Mouse (Mus musculus) c-Kit-negative CD71-positive TER-119-positive erythroid progenitor cells, embryonic 14.5 days (primary cell): ENCODE results near the gene Tmem40.

Source experiments
- DNase-seq: peaks from one replicate; pipeline ENCODE4 v3.0.0-alpha.2; 2013; ENCODE audit warnings: low read depth, low spot score

The Tmem40 gene

DNA sequence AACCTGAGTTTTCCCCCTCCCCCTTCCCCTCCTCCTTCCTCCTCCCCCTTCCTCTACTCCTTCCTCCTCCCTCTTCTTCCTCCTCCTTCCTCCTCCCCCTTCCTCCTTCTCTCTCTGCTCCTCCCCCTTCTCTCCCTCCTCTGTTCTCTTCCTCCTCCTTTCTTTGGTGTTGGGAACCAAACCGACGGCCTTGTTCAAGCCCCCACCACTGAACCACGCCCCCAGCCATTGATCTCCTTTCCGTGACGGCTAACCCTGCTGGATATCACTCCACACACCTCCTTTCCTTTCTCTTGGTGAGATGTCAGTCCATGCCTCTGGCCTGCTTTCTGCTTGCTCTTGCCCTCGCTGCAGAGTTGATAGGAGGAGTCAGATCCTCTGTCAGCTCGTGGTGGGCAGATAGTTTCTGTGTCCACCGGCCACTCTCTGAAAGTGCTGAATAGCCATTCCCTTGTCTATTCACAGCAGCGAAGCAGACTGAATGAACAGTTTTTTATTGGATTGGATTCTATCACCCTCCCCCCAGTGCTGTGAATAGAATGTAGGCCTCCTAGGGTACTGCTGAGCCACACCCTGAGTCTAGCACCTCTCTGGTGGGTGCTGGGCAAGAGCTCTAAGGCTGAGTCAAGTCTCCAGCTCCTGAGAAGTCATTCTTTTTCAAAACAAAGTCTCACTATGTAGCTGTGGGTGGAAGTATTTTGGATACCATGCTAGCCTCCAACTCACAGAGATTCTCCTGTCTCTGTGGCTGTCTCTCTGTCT lies at the start of gene Tmem40:
Gene Tmem40, minus strand, starts transcription at position 416 of the 762 bp plus-strand sequence.
- no peak for DNase-seq

- DNase-seq = no peak
Measured at GRCm38 (mm10) chr6:115811606-115812005, 49.4 kb upstream of the Tmem40 start.

DNA sequence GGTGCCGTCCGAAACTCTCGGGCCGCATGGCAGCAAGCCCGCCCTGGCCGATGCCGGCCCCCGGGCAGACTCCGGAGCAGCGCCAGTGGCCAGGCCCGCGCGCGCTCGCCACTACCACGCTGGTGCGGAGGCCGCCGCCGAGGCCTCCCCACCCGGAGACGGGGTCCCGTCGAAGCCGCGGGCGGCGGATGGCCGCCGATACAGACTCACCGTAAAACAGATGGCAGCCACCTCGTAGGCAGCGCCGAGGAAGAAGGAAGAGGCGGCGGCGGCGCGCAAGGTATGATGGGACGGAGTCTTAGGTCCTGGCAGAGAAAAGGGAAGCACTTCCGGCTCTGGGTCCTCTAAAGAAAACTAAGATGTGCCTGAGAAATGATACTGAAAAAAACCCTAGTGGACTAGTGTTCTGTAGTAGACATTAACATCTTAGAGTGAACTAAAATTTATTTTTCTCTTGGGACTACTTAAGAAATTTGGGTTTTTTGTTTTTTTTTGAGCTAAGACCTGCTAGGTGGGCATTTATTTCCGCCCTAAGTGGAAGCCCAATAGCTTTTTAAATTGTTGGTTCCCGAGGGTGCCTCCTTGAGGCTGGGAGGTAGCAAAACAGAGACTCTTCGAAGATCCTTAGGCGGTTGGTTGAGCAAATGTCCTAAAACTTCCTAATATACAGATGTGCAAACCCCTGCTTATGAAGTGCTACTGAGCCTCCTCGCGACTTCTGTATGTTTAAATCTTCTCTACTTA lies 46.5 kb upstream of the Tmem40 start, which contains the start of gene Rpl32:
Gene Rpl32, minus strand, starts transcription at position 260 of the 744 bp plus-strand sequence.
- DNase-seq = peak; percentile 82

DNA sequence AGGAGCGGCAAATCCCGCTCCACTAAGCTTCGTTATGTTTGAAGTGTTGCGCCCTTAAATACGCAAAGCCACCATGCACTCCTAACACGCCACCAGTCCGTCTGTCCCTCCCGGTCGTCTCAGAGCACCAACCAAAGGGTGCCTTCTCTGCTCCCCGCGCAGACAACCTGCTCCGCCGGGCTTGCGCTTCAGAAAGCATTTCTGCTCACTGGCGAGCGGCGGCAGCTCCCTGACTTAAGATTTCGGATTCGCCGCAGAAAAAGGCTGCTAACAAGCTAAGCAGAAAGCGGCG lies 45.9 kb upstream of the Tmem40 start:
- DNase-seq = no peak

- DNase-seq = peak; percentile 4
Measured at GRCm38 (mm10) chr6:115807464-115808195, 45.4 kb upstream of the Tmem40 start.

GRCm38 (mm10) chr6:115804432-115805192 lies 42.4 kb upstream of the Tmem40 start:
- DNase-seq = no peak

GRCm38 (mm10) chr6:115803541-115804382 lies 41.6 kb upstream of the Tmem40 start:
- DNase-seq = no peak

DNA sequence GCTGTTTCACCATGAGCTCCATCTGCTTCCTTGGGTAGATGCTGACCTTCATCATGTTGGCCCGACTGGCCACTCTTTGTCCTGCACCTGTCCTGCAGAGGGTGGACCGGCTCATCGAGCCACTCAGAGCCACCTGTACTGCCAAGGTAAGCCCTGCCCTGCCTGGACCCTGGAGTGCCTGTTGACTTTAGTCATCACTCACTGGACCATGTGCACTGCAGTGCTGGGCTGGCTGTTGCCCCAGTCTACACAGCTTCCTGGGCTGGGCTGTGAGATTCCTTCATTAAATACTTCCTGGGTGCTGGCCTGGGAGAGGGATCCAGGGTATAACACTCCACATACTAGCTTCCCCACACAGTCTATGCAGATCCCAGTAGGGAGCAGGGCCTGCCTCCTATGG lies 39.6 kb upstream of the Tmem40 start:
- DNase-seq = no peak

DNA sequence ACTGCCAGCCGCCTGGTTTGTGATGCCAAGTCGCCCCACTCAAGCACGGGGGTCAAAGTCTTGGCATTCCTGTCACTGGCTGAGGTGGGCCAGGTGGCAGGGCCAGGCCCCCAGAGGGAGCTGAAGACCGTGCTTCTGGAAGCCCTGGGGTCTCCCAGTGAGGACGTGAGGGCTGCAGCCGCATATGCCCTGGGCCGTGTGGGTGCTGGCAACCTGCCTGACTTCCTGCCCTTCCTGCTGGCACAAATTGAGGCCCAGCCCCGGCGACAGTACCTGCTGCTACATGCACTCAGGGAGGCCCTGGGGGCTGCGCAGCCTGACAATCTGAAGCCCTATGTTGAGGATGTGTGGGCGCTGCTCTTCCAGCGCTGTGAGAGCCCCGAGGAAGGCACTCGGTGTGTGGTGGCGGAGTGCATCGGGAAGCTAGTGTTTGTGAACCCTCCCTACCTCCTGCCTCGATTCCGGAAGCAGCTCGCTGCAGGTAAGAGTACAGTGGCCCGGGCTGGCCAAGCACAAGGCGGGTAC lies 30.5 kb upstream of the Tmem40 start:
- DNase-seq = no peak

DNA sequence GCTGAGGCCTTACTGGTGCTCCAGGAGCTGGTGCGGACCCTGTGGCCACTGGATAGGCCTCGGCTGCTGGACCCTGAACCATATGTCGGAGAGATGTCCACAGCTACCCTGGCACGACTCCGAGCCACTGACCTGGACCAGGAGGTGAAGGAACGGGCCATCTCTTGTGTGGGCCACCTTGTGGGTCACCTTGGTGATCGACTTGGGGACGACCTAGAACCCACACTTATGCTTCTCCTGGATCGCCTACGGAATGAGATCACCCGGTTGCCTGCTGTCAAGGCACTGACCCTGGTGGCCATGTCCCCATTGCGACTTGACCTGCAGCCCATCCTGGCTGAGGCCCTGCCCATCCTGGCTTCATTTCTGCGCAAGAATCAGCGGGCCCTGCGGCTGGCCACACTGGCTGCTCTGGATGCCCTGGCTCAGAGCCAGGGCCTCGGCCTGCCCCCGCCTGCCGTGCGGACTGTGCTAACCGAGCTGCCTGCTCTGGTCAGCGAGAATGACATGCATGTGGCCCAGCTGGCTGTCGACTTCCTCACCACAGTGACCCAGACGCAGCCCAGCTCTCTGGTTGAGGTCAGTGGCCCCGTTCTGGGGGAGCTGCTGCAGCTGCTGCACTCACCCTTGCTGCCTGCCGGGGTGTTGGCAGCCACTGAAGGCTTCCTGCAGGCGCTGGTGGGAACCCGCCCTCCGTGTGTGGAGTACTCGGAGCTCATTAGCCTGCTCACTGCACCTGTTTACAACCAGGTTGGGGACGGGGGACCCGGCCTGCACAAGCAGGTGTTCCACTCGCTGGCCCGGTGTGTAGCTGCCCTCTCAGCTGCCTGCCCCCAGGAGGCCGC lies 29.9 kb upstream of the Tmem40 start:
- DNase-seq = no peak

DNA sequence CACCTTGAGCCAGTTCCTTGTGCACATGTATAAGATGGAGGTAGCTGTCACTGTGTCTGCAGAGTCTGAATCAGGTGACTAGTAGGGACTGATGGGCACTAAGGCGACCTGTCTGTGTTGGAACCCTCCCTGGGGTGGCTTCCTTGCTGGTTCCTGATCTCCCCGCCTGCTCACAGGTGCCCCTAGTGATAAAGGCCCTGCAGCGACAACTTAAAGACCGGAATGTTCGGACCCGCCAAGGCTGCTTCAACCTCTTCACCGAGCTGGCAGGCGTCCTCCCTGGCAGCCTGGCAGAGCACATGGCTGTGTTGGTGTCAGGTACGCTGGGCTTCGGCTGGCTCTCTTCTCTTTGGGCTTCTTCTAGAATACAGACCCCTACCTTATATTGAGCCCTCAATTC lies 28.8 kb upstream of the Tmem40 start:
- no peak for DNase-seq

GRCm38 (mm10) chr6:115782781-115783180 lies 20.6 kb upstream of the Tmem40 start:
- no peak for DNase-seq

DNA sequence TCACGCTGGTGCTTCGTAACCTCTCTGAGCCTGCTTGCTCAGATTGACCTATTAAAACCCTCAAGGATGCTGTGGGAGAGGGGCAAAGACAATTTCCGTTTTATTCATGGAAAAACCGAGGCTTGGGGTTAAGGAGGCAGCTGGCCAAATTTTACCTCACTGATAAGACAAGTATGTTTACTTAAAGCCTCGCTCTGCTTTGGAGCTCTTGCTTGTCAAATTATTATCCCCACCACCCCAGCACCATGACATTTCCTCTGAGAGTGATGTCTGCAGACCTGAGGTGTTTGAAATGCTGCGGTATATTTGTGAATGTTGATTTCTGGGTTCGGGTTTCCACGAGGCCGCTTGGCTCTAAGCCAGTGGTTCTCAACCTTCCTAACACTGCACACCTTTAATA lies 14.2 kb upstream of the Tmem40 start:
- no peak for DNase-seq

- no peak for DNase-seq
Measured at GRCm38 (mm10) chr6:115775838-115776237, 13.6 kb upstream of the Tmem40 start.

DNA sequence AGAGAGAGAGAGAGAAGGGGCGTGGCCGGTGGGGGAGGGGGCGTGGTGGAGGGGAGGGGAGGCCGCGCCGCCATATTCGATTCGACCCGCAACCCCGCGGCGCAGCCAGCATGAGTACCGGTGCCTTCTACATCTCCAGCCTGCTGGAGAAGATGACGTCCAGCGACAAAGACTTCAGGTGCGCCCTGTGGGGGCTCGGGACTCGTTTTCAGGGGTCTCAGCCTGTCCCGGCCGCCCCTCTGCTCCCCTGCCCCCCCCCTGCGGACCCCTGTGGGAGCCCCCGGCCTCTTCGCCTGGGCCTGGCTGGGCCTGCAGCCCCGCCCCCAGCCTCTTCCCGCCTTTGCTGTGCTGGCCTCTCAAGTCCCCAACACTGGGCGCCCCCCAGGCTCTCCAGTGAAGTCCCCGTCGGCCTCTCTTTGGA lies 12.3 kb upstream of the Tmem40 start, which contains the start of gene Cand2:
Gene Cand2, plus strand, starts transcription at position 38 of the 421 bp plus-strand sequence.
- no peak for DNase-seq

GRCm38 (mm10) chr6:115773966-115774413 lies 11.8 kb upstream of the Tmem40 start:
- DNase-seq = no peak

DNA sequence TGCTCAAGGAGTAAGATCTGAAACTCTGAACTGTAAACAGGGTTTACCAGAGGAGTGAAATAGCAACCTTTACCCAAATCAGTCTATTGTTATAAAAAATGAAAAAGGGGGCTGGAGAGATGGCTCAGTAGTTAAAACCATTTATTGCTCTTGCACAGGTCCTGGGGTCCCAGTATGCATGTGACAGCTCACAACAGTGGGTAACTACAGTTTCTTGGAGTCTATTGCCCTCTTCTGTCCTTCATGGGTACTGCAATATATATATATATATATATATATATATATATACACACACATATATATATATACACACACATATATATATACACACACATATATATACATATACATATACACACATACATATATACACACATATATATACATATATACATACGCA lies 10.4 kb upstream of the Tmem40 start:
- DNase-seq = no peak

- no peak for DNase-seq
Measured at GRCm38 (mm10) chr6:115772201-115772600, 10.0 kb upstream of the Tmem40 start.

DNA sequence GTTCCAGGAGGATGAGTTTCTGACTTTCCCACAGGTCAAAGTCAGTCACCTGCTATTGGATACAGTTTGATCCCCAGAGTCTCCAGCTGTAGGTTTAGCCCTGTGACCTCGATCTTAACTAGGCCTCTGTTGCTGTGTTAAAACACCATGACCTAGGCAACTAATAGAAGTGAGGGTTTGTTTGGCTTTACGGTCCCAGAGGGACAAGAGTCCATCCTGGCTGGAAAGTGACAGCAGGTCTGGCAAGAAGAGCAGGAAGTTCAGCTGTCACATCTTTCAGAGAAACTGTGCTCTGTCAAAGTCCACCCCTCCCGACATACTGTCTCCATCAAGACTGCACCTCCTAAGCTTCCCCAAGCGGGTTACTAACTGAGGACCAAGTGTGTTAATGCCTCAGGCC lies 8.6 kb upstream of the Tmem40 start:
- no peak for DNase-seq
